Comparison of ENCODE assay signal across 25 mouse cellular contexts in the genomic region with DNA sequence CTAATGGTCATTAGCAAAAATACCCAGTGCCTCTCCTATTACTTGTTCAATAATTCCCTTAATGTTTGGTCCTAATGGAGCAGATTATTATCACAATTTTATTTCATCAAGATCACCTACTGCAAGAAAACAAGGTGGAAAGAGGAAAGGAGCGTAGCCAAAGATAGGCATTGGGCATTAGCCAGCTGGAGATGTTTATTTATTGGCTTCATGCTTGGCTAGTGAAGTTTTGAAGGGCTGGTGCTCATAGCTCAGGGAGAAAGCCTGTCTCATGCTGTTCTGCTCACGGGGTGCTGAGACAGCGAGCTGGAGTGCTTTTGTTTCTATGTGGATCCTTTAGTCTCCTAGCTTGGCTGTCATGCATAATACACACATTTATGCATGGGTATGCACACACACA.
DNase-seq lines count a peak whose midpoint lies in the region; ATAC-seq and TF ChIP-seq lines count a peak whose summit lies in the region.
"Had no signal": no experiment of that assay in that cellular context is flagged by ENCODE, and none has a peak within 500 bp of the region (broad histone marks: within the 10 kb centered on the region; RNA-seq: fewer than 3 reads in every experiment).

No protein-coding gene starts in this region.

- H3K27ac ChIP-seq in left cerebral cortex, adult 2 months, result peak overlapping the region; percentile 28; the same call in 1 of the 2 replicates
- no peak overlapping the region for H3K27ac ChIP-seq in liver, embryonic 11.5 days (ENCODE audit: low read depth, low read length)
- H3K27ac ChIP-seq: embryonic facial prominence, embryonic 10.5 days; embryonic facial prominence, embryonic 15.5 days; forebrain, embryonic 13.5 days; heart, embryonic 13.5 days; hindbrain, embryonic 15.5 days; limb, embryonic 12.5 days; lung, embryonic 15.5 days; midbrain, embryonic 10.5 days; midbrain, embryonic 15.5 days had no signal

- H3K36me3 ChIP-seq in liver, embryonic 11.5 days (ENCODE audit: control insufficient read depth, insufficient read depth, low read length), result no peaks in the 10 kb centered on the region
- H3K36me3 ChIP-seq: embryonic facial prominence, embryonic 10.5 days; embryonic facial prominence, embryonic 15.5 days; G1E; heart, embryonic 13.5 days; hindbrain, embryonic 15.5 days; limb, embryonic 12.5 days; lung, embryonic 15.5 days; midbrain, embryonic 10.5 days; midbrain, embryonic 15.5 days had no signal

- no peaks in the 10 kb centered on the region for H3K9me3 ChIP-seq in liver, embryonic 11.5 days (ENCODE audit: control insufficient read depth, low read length)
- H3K9me3 ChIP-seq: embryonic facial prominence, embryonic 10.5 days; embryonic facial prominence, embryonic 15.5 days; forebrain, embryonic 13.5 days; heart, embryonic 13.5 days; hindbrain, embryonic 15.5 days; limb, embryonic 12.5 days; lung, embryonic 15.5 days; midbrain, embryonic 10.5 days; midbrain, embryonic 15.5 days had no signal

- ATAC-seq in liver, embryonic 11.5 days (replicated peaks; ENCODE audit: low FRiP score), result no peak
- ATAC-seq: forebrain, embryonic 13.5 days; midbrain, embryonic 15.5 days; Patski had no signal

- H3K9ac ChIP-seq in liver, embryonic 11.5 days (ENCODE audit: low read depth, low read length), result no peak overlapping the region
- H3K9ac ChIP-seq: embryonic facial prominence, embryonic 15.5 days; forebrain, embryonic 13.5 days; heart, embryonic 13.5 days; hindbrain, embryonic 15.5 days; limb, embryonic 12.5 days; lung, embryonic 15.5 days; midbrain, embryonic 15.5 days had no signal

- 71% methylated on average over 3 of the region's 3 CpGs for WGBS in liver, embryonic 11.5 days

- intact Hi-C loops in left cerebral cortex, adult 2 months (cut with DNase I), result no loop called here

- H3K27me3 ChIP-seq in liver, embryonic 11.5 days (replicated peaks; ENCODE audit: control insufficient read depth, insufficient read depth, low read length), result no peaks in the 10 kb centered on the region
- H3K27me3 ChIP-seq: embryonic facial prominence, embryonic 15.5 days; forebrain, embryonic 13.5 days; heart, embryonic 13.5 days; hindbrain, embryonic 15.5 days; limb, embryonic 12.5 days; lung, embryonic 15.5 days; midbrain, embryonic 15.5 days had no signal

- no peak for TF ChIP-seq CTCF in left cerebral cortex, adult 2 months (IDR thresholded peaks at IDR 0.05)

- H3K4me3 ChIP-seq in left cerebral cortex, adult 2 months, result no peak overlapping the region
- H3K4me3 ChIP-seq in liver, embryonic 11.5 days (ENCODE audit: low read depth, low read length), result no peak overlapping the region
- H3K4me3 ChIP-seq: embryonic facial prominence, embryonic 10.5 days; embryonic facial prominence, embryonic 15.5 days; forebrain, embryonic 13.5 days; heart, embryonic 13.5 days; hindbrain, embryonic 15.5 days; limb, embryonic 12.5 days; lung, embryonic 15.5 days; midbrain, embryonic 10.5 days; midbrain, embryonic 15.5 days had no signal

- peak; percentile 24 for DNase-seq in cerebellum, adult 11-12 months
- no peak for DNase-seq in cerebellum, postnatal 4 days (ENCODE audit: low spot score in 2 of 2)
- DNase-seq in left cerebral cortex, adult 2 months (ENCODE audit: extremely low spot score in 1 of 2, low spot score in 2 of 2), result no peak
- no peak for DNase-seq in left cerebral cortex, adult 11 months (ENCODE audit: low spot score)
- DNase-seq in cerebellum, adult 9-11 months, result peak; percentile 37
- no peak for DNase-seq in liver, embryonic 11.5 days (ENCODE audit: low spot score)
- no peak for DNase-seq in ovary, adult 18-20 months (ENCODE audit: low spot score)
- DNase-seq: adrenal gland, postnatal 10 days; gastrocnemius, postnatal 36 days; heart, postnatal 10 days; kidney, adult 18-20 months; kidney, postnatal 10 days; layer of hippocampus, adult 9-11 months; thymus, postnatal 4 days had no signal

- H3K4me2 ChIP-seq in liver, embryonic 11.5 days, result no peak overlapping the region
- H3K4me2 ChIP-seq: embryonic facial prominence, embryonic 15.5 days; forebrain, embryonic 13.5 days; heart, embryonic 13.5 days; hindbrain, embryonic 15.5 days; limb, embryonic 12.5 days; lung, embryonic 15.5 days; midbrain, embryonic 15.5 days had no signal

- no peaks in the 10 kb centered on the region for H3K4me1 ChIP-seq in liver, embryonic 11.5 days (replicated peaks; ENCODE audit: control insufficient read depth, insufficient read depth, low read length)
- H3K4me1 ChIP-seq: embryonic facial prominence, embryonic 15.5 days; heart, embryonic 13.5 days; limb, embryonic 12.5 days; lung, embryonic 15.5 days had no signal

Comparison
In these comparisons a context has a peak if more than half of its experiments do, and no peak if none do; other contexts are left out.
1. DNase-seq: peak in cerebellum, adult 11-12 months (single experiment) and cerebellum, adult 9-11 months (single experiment); none in cerebellum, postnatal 4 days (0 of 2), left cerebral cortex, adult 2 months (0 of 2), left cerebral cortex, adult 11 months (single experiment), liver, embryonic 11.5 days (single experiment) and ovary, adult 18-20 months (single experiment).